Comparison of ENCODE assay signal across 7 mouse cellular contexts in the genomic region with DNA sequence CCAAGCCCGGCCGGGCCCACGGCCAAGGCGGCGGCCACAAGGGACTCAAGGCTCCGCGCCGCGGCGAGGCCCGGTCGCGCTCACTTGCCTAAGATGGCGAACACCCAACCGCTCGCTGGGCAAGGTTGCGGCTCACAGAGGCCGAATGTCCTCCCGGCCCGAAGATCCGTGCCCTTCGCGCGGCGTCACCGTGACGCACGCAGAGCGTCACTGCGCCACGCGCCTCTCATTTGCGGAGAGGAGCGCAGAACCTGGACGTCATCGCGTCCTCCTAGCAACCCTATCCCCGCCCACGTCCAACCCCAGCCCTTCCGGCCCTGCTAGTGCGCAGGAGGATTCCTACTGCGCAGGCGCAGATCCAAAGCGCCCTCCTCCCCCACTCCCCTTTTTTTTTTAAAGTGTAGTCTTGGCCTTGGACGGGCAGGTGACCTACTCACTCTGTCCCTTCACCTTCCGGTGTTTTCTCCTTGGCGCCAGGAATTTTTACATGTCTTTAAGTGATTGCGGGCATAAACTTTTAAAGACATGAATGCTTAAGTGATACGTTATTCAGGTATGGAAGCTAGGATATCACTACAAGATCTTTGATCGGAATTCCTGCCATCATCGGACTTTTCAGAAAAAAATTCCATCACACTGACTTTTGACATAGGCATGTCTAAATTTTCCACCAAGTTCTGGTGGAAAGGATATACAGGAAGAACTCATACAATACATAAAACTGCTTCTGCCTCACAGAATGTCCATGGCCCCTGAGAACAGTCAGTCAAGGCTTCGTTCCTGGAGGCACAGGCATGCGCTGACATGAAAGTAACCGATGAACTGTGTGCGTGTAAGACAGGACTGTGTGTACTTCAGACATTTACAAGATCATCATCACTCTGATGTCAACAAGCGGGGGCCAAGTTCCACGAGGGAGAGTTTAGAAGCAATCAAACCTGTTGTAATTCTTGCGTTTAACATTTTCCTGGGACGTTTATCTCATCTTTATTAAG. TPM values are rescaled to one million over a fixed set of nuclear protein-coding genes. Genes with fewer than 3 reads are reported as not detected.
DNase-seq lines count a peak whose midpoint lies in the region; ATAC-seq lines count a peak whose summit lies in the region.

Gene Slc25a3 (minus strand): TSS at position 232 of the 995 bp plus-strand sequence.

- peak within 1 kb of the TSS; percentile 64 for H3K4me2 ChIP-seq in embryonic facial prominence, embryonic 11.5 days (ENCODE audit: low read depth, low read length)
- peak within 1 kb of the TSS; percentile 98 for H3K4me2 ChIP-seq in midbrain, embryonic 13.5 days (replicated peaks)

- no peaks in the 10 kb centered on the region for H3K9me3 ChIP-seq in embryonic facial prominence, embryonic 11.5 days (replicated peaks; ENCODE audit: control insufficient read depth, low read length)
- H3K9me3 ChIP-seq in limb, embryonic 10.5 days (replicated peaks): no peaks in the 10 kb centered on the region
- no peaks in the 10 kb centered on the region for H3K9me3 ChIP-seq in midbrain, embryonic 13.5 days

- DNase-seq in adrenal gland, postnatal 14 days: peak; percentile 98
- peak; percentile 99 for DNase-seq in embryonic facial prominence, embryonic 11.5 days (ENCODE audit: low spot score)
- peak; percentile 98 for DNase-seq in kidney, adult 11 months
- DNase-seq in limb, embryonic 10.5 days (ENCODE audit: low spot score): peak; percentile 97
- peak; percentile 96 for DNase-seq in spleen, adult 12 weeks (ENCODE audit: low spot score)

- H3K27ac ChIP-seq in embryonic facial prominence, embryonic 11.5 days (replicated peaks; ENCODE audit: low read depth, low read length): peak within 1 kb of the TSS; percentile 59; the same call in 1 of the 2 replicates
- H3K27ac ChIP-seq in limb, embryonic 10.5 days: peak within 1 kb of the TSS; percentile 91
- peak within 1 kb of the TSS; percentile 94 for H3K27ac ChIP-seq in midbrain, embryonic 13.5 days

- peak within 1 kb of the TSS; percentile 93 for H3K9ac ChIP-seq in embryonic facial prominence, embryonic 11.5 days (replicated peaks; ENCODE audit: low read length)
- H3K9ac ChIP-seq in midbrain, embryonic 13.5 days (replicated peaks): peak within 1 kb of the TSS; percentile 98

- ATAC-seq in embryonic facial prominence, embryonic 11.5 days (replicated peaks; ENCODE audit: insufficient number of reproducible peaks, low FRiP score, low TSS enrichment, low read depth): peak; percentile 98
- ATAC-seq in granulocyte monocyte progenitor cell, adult 5-6 weeks (replicated peaks; ENCODE audit: poor library complexity, severe bottlenecking): peak; percentile 96
- peak; percentile 100 for ATAC-seq in midbrain, embryonic 13.5 days

- H3K27me3 ChIP-seq in embryonic facial prominence, embryonic 11.5 days (ENCODE audit: control insufficient read depth, insufficient read depth, low read length): no peaks in the 10 kb centered on the region
- H3K27me3 ChIP-seq in limb, embryonic 10.5 days (ENCODE audit: low read depth, poor library complexity, severe bottlenecking): no peaks in the 10 kb centered on the region
- no peaks in the 10 kb centered on the region for H3K27me3 ChIP-seq in midbrain, embryonic 13.5 days

- H3K4me3 ChIP-seq in embryonic facial prominence, embryonic 11.5 days (ENCODE audit: low read depth, low read length): peak within 1 kb of the TSS; percentile 97
- H3K4me3 ChIP-seq in limb, embryonic 10.5 days: peak within 1 kb of the TSS; percentile 92
- H3K4me3 ChIP-seq in midbrain, embryonic 13.5 days (replicated peaks): peak within 1 kb of the TSS; percentile 98

- 14% methylated on average over 56 of the region's 59 CpGs for WGBS in embryonic facial prominence, embryonic 11.5 days
- WGBS in limb, embryonic 10.5 days: 15% methylated on average over 58 of the region's 59 CpGs
- 14% methylated on average over 57 of the region's 59 CpGs for WGBS in midbrain, embryonic 13.5 days

- H3K4me1 ChIP-seq in embryonic facial prominence, embryonic 11.5 days (ENCODE audit: control insufficient read depth, insufficient read depth, low read length): no peaks in the 10 kb centered on the region
- peaks cover 11% of the 10 kb centered on the region for H3K4me1 ChIP-seq in limb, embryonic 10.5 days
- peaks cover 23% of the 10 kb centered on the region for H3K4me1 ChIP-seq in midbrain, embryonic 13.5 days (replicated peaks)

- H3K36me3 ChIP-seq in embryonic facial prominence, embryonic 11.5 days (replicated peaks; ENCODE audit: control insufficient read depth, insufficient read depth, low read depth, low read length): peaks cover 4% of the 10 kb centered on the region
- peaks cover 33% of the 10 kb centered on the region for H3K36me3 ChIP-seq in limb, embryonic 10.5 days
- H3K36me3 ChIP-seq in midbrain, embryonic 13.5 days: peaks cover 25% of the 10 kb centered on the region

RNA-seq across cellular contexts. Expression of gene Slc25a3, which starts in this region (rescaled TPM):
- 859 and 881 TPM in 2 replicates for total RNA-seq in adrenal gland, postnatal 14 days (2021)
- polyA plus RNA-seq in embryonic facial prominence, embryonic 11.5 days (2014; fragmentation: Nextera tagmentation; extraction: Ambion mirVana): 421 and 443 TPM in 2 replicates
- total RNA-seq in granulocyte monocyte progenitor cell, adult 5-6 weeks (2014; fragmentation: Nextera tagmentation): 534 and 562 TPM in 2 replicates
- total RNA-seq in granulocyte monocyte progenitor cell, adult 5-6 weeks (2017): 175 and 228 TPM in 2 replicates
- polyA plus RNA-seq in limb, embryonic 10.5 days (2016; fragmentation: Nextera tagmentation; extraction: Ambion mirVana): 412 and 416 TPM in 2 replicates
- 469 and 478 TPM in 2 replicates for polyA plus RNA-seq in midbrain, embryonic 13.5 days (2015; fragmentation: Nextera tagmentation; extraction: Ambion mirVana)

Comparison
In these comparisons a context has a peak if more than half of its experiments do, and no peak if none do; other contexts are left out.
1. Peak in every context shown above with its lines: DNase-seq, ATAC-seq, H3K4me3 ChIP-seq and H3K27ac ChIP-seq.